In genomic region chr1:34120602-34121001, GRCm38 (mm10) we compare ENCODE assay signal across 8 mouse cellular contexts.
DNase-seq lines count a peak whose midpoint lies in the region; ATAC-seq lines count a peak whose summit lies in the region.

No protein-coding gene starts in this region.

- H3K27ac ChIP-seq in heart, embryonic 10.5 days, result peak overlapping the region; percentile 50; the same call in 1 of the 2 replicates
- H3K27ac ChIP-seq in limb, embryonic 13.5 days, result 0 out of 2 replicates have a peak overlapping the region, but pooled peaks have one; percentile 53
- no peak overlapping the region for H3K27ac ChIP-seq in limb, embryonic 10.5 days
- peak overlapping the region; percentile 95 for H3K27ac ChIP-seq in intestine, embryonic 16.5 days (ENCODE audit: low read length)
- no peak overlapping the region for H3K27ac ChIP-seq in neural tube, embryonic 14.5 days (ENCODE audit: low read depth, low read length)
- H3K27ac ChIP-seq in hindbrain, embryonic 12.5 days, result no peak overlapping the region
- H3K27ac ChIP-seq in hindbrain, embryonic 10.5 days, result no peak overlapping the region

- H3K9ac ChIP-seq in limb, embryonic 13.5 days, result no peak overlapping the region
- H3K9ac ChIP-seq in intestine, embryonic 16.5 days (ENCODE audit: low read depth, low read length), result no peak overlapping the region
- no peak overlapping the region for H3K9ac ChIP-seq in neural tube, embryonic 14.5 days (replicated peaks; ENCODE audit: low read depth, low read length)
- no peak overlapping the region for H3K9ac ChIP-seq in hindbrain, embryonic 12.5 days

- H3K27me3 ChIP-seq in heart, embryonic 10.5 days (ENCODE audit: insufficient read depth, poor library complexity, severe bottlenecking), result no peaks in the 10 kb centered on the region
- no peaks in the 10 kb centered on the region for H3K27me3 ChIP-seq in limb, embryonic 13.5 days
- H3K27me3 ChIP-seq in limb, embryonic 10.5 days (ENCODE audit: low read depth, poor library complexity, severe bottlenecking), result no peaks in the 10 kb centered on the region
- H3K27me3 ChIP-seq in intestine, embryonic 16.5 days (replicated peaks; ENCODE audit: control insufficient read depth, insufficient read depth, low read length), result no peaks in the 10 kb centered on the region
- H3K27me3 ChIP-seq in neural tube, embryonic 14.5 days (ENCODE audit: control insufficient read depth, insufficient read depth, low read length), result no peaks in the 10 kb centered on the region
- no peaks in the 10 kb centered on the region for H3K27me3 ChIP-seq in hindbrain, embryonic 12.5 days
- H3K27me3 ChIP-seq in hindbrain, embryonic 10.5 days (ENCODE audit: insufficient read depth, poor library complexity, severe bottlenecking), result no peaks in the 10 kb centered on the region

- ATAC-seq in limb, embryonic 13.5 days (ENCODE audit: low FRiP score, low read depth), result no peak
- peak; percentile 93 for ATAC-seq in intestine, embryonic 16.5 days
- no peak for ATAC-seq in neural tube, embryonic 14.5 days (ENCODE audit: low read depth)
- ATAC-seq in hindbrain, embryonic 12.5 days (ENCODE audit: low FRiP score), result no peak

- H3K4me2 ChIP-seq in limb, embryonic 13.5 days (replicated peaks), result peak overlapping the region; percentile 57
- H3K4me2 ChIP-seq in intestine, embryonic 16.5 days (ENCODE audit: low read depth, low read length), result peak overlapping the region; percentile 63
- H3K4me2 ChIP-seq in neural tube, embryonic 14.5 days (ENCODE audit: low read depth, low read length), result peak overlapping the region; percentile 26; the same call in 1 of the 2 replicates
- H3K4me2 ChIP-seq in hindbrain, embryonic 12.5 days (replicated peaks), result no peak overlapping the region

- no peak for DNase-seq in heart, embryonic 10.5 days (ENCODE audit: low spot score)
- DNase-seq in heart, adult 18-20 months, result no peak
- DNase-seq in limb, embryonic 10.5 days (ENCODE audit: low spot score), result no peak
- DNase-seq in hindbrain, embryonic 10.5 days (ENCODE audit: low spot score), result no peak

- no peak overlapping the region for H3K4me3 ChIP-seq in heart, embryonic 10.5 days
- H3K4me3 ChIP-seq in limb, embryonic 13.5 days, result peak overlapping the region; percentile 24; the same call in 1 of the 2 replicates
- H3K4me3 ChIP-seq in limb, embryonic 10.5 days, result no peak overlapping the region
- peak overlapping the region; percentile 53 for H3K4me3 ChIP-seq in intestine, embryonic 16.5 days (ENCODE audit: low read length)
- no peak overlapping the region for H3K4me3 ChIP-seq in neural tube, embryonic 14.5 days (ENCODE audit: low read depth, low read length)
- H3K4me3 ChIP-seq in hindbrain, embryonic 12.5 days, result no peak overlapping the region
- no peak overlapping the region for H3K4me3 ChIP-seq in hindbrain, embryonic 10.5 days

- H3K4me1 ChIP-seq in heart, embryonic 10.5 days, result peaks cover 51% of the 10 kb centered on the region
- peaks cover 31% of the 10 kb centered on the region for H3K4me1 ChIP-seq in limb, embryonic 13.5 days
- H3K4me1 ChIP-seq in limb, embryonic 10.5 days, result peaks cover 9% of the 10 kb centered on the region
- H3K4me1 ChIP-seq in intestine, embryonic 16.5 days (ENCODE audit: control insufficient read depth, insufficient read depth, low read length), result peaks cover 15% of the 10 kb centered on the region
- H3K4me1 ChIP-seq in neural tube, embryonic 14.5 days (ENCODE audit: control insufficient read depth, insufficient read depth, low read length), result no peaks in the 10 kb centered on the region
- no peaks in the 10 kb centered on the region for H3K4me1 ChIP-seq in hindbrain, embryonic 12.5 days
- H3K4me1 ChIP-seq in hindbrain, embryonic 10.5 days (replicated peaks), result no peaks in the 10 kb centered on the region; the same call in 1 of the 2 replicates

- 64% methylated on average over 6 of the region's 6 CpGs for WGBS in heart, embryonic 10.5 days
- WGBS in limb, embryonic 13.5 days, result 54% methylated on average over 6 of the region's 6 CpGs
- WGBS in limb, embryonic 10.5 days, result 72% methylated on average over 6 of the region's 6 CpGs
- 27% methylated on average over 6 of the region's 6 CpGs for WGBS in intestine, embryonic 16.5 days
- WGBS in neural tube, embryonic 14.5 days, result 41% methylated on average over 6 of the region's 6 CpGs
- 82% methylated on average over 6 of the region's 6 CpGs for WGBS in hindbrain, embryonic 12.5 days
- WGBS in hindbrain, embryonic 10.5 days, result 90% methylated on average over 6 of the region's 6 CpGs

- H3K9me3 ChIP-seq in heart, embryonic 10.5 days, result no peaks in the 10 kb centered on the region
- H3K9me3 ChIP-seq in limb, embryonic 13.5 days, result no peaks in the 10 kb centered on the region
- H3K9me3 ChIP-seq in limb, embryonic 10.5 days (replicated peaks), result no peaks in the 10 kb centered on the region
- no peaks in the 10 kb centered on the region for H3K9me3 ChIP-seq in intestine, embryonic 16.5 days (ENCODE audit: control insufficient read depth, low read length)
- H3K9me3 ChIP-seq in neural tube, embryonic 14.5 days (ENCODE audit: control insufficient read depth, low read length), result no peaks in the 10 kb centered on the region
- H3K9me3 ChIP-seq in hindbrain, embryonic 12.5 days (replicated peaks), result no peaks in the 10 kb centered on the region
- H3K9me3 ChIP-seq in hindbrain, embryonic 10.5 days, result no peaks in the 10 kb centered on the region

- no peaks in the 10 kb centered on the region for H3K36me3 ChIP-seq in heart, embryonic 10.5 days
- H3K36me3 ChIP-seq in limb, embryonic 13.5 days, result no peaks in the 10 kb centered on the region
- H3K36me3 ChIP-seq in limb, embryonic 10.5 days, result no peaks in the 10 kb centered on the region
- H3K36me3 ChIP-seq in intestine, embryonic 16.5 days (ENCODE audit: control insufficient read depth, insufficient read depth, low read length), result no peaks in the 10 kb centered on the region
- no peaks in the 10 kb centered on the region for H3K36me3 ChIP-seq in neural tube, embryonic 14.5 days (ENCODE audit: control insufficient read depth, insufficient read depth, low read length)
- no peaks in the 10 kb centered on the region for H3K36me3 ChIP-seq in hindbrain, embryonic 12.5 days
- H3K36me3 ChIP-seq in hindbrain, embryonic 10.5 days, result peaks cover 3% of the 10 kb centered on the region

Comparison
In these comparisons a context has a peak if more than half of its experiments do, and no peak if none do; other contexts are left out.
1. H3K27ac ChIP-seq: peak in heart, embryonic 10.5 days (single experiment), limb, embryonic 13.5 days (single experiment) and intestine, embryonic 16.5 days (single experiment); none in limb, embryonic 10.5 days (single experiment), neural tube, embryonic 14.5 days (single experiment), hindbrain, embryonic 12.5 days (single experiment) and hindbrain, embryonic 10.5 days (single experiment).
2. H3K4me3 ChIP-seq: peak in limb, embryonic 13.5 days (single experiment) and intestine, embryonic 16.5 days (single experiment); none in heart, embryonic 10.5 days (single experiment), limb, embryonic 10.5 days (single experiment), neural tube, embryonic 14.5 days (single experiment), hindbrain, embryonic 12.5 days (single experiment) and hindbrain, embryonic 10.5 days (single experiment).